ENCODE assay signal across 8 mouse cellular contexts in the genomic region with DNA sequence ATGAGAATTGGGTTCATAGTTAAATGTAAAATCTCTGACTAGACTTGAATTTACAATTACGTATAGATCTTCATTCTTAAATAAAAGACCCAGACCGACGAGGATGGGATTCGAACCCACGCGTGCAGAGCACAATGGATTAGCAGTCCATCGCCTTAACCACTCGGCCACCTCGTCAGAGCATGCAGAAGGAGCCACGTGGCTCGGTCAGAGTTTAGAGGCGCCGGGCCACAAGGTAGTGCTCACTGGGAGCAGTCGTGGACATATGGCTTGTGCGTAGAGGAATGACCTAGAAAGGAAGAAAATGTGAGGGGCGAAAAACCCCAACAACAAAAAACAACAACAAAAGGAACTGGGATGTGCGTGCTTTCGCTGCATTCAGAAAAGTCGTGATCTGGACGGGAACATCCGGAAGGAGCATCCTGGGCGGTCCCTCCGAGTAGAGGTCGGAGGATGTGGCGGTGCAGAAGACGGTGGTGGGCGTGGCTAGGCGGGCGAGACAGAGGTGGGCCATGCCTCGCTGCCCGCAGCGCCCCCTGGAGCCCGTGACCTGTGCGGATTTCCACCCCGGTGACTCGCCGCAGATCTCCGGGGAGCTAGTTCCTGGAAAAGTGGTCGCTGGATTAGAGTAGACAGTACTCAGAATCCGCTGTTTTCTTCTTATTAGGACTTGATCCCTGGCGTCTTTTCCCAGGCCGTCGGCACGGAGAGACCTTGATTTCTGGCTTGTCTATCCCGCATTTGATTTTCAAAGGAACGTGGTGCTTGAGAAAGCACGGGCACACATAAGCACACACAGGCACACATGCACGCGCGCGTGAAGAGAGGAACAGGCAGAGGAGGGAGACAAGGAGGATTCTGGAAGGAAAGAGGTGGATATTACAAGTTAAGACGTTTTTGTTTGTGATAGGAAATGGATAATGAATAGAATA. TPM values are rescaled to one million over a fixed set of nuclear protein-coding genes. Genes with fewer than 3 reads are reported as not detected.
DNase-seq lines count a peak whose midpoint lies in the region.

No protein-coding gene starts in this region.

- peaks cover 5% of the 10 kb centered on the region for H3K27me3 ChIP-seq in megakaryocyte, embryonic 14.5 days (replicated peaks)

- peaks cover 34% of the 10 kb centered on the region for H3K4me1 ChIP-seq in megakaryocyte, embryonic 14.5 days

- H3K9me3 ChIP-seq in megakaryocyte, embryonic 14.5 days: no peaks in the 10 kb centered on the region

- H3K4me3 ChIP-seq in megakaryocyte, embryonic 14.5 days (replicated peaks): peak overlapping the region; percentile 92

- H3K36me3 ChIP-seq in megakaryocyte, embryonic 14.5 days (replicated peaks; ENCODE audit: low read length): no peaks in the 10 kb centered on the region

- DNase-seq in adipocyte (ENCODE audit: low spot score): peak; percentile 51
- DNase-seq in embryo, embryonic 10 days (ENCODE audit: low spot score): peak; percentile 99
- DNase-seq in gastrocnemius, postnatal 10 days: peak; percentile 83
- DNase-seq in induced T-regulatory cell, adult 2 months (ENCODE audit: low read depth): peak; percentile 93
- DNase-seq in left cerebral cortex, adult 9 months (ENCODE audit: low spot score in 2 of 2): peak; percentile 74 to 91
- peak; percentile 95 for DNase-seq in right cerebral cortex, adult 2 months (ENCODE audit: low spot score in 2 of 2)
- DNase-seq in urinary bladder, postnatal 10 days (ENCODE audit: low spot score): peak; percentile 60

RNA-seq across cellular contexts. Expression of a gene that starts 7.8 kb away (rescaled TPM):
- 100 to 1,000 TPM; 117 to 122 TPM for total RNA-seq in gastrocnemius, postnatal 10 days (2021)
- 27.3 and 32.8 TPM in 2 replicates for polyA plus RNA-seq in megakaryocyte, embryonic 14.5 days (2012; ENCODE audit: insufficient read depth, low replicate concordance)

RNA-seq across cellular contexts. Expression of a gene that starts 8.1 kb away (rescaled TPM):
- total RNA-seq in gastrocnemius, postnatal 10 days (2021): 100 to 1,000 TPM; 133 to 135 TPM
- 24.5 and 35.7 TPM in 2 replicates for polyA plus RNA-seq in megakaryocyte, embryonic 14.5 days (2012; ENCODE audit: insufficient read depth, low replicate concordance)

RNA-seq across cellular contexts. Expression of a gene that starts 9.7 kb away (rescaled TPM):
- 10 to 100 TPM; 77.9 to 89.2 TPM for total RNA-seq in gastrocnemius, postnatal 10 days (2021)
- polyA plus RNA-seq in megakaryocyte, embryonic 14.5 days (2012; ENCODE audit: insufficient read depth, low replicate concordance): 304 and 570 TPM in 2 replicates

RNA-seq across cellular contexts. Expression of a gene that starts 15.2 kb away (rescaled TPM):
- 100 to 1,000 TPM; 209 to 249 TPM for total RNA-seq in gastrocnemius, postnatal 10 days (2021)
- 7.0 TPM in 1 of 2 replicates, not detected in the other for polyA plus RNA-seq in megakaryocyte, embryonic 14.5 days (2012; ENCODE audit: insufficient read depth, low replicate concordance)

RNA-seq across cellular contexts. Expression of a gene that starts 15.5 kb away (rescaled TPM):
- total RNA-seq in gastrocnemius, postnatal 10 days (2021): 100 to 1,000 TPM; 171 to 199 TPM
- polyA plus RNA-seq in megakaryocyte, embryonic 14.5 days (2012; ENCODE audit: insufficient read depth, low replicate concordance): 89.8 and 975 TPM in 2 replicates

Comparison
In these comparisons a context has a peak if more than half of its experiments do, and no peak if none do; other contexts are left out.
1. Peak in every context shown above with its lines: DNase-seq and H3K4me3 ChIP-seq.